In genomic region chr4:86520695-86521094, GRCm38 (mm10) we compare ENCODE assay signal across 30 mouse cellular contexts. TPM values are rescaled to one million over a fixed set of nuclear protein-coding genes. Genes with fewer than 3 reads are reported as not detected.
A peak's percentile ranks its signal among the peaks of the same experiment; 100 is the strongest.
DNase-seq lines count a peak whose midpoint lies in the region; ATAC-seq and TF ChIP-seq lines count a peak whose summit lies in the region.
"Had no signal": no experiment of that assay in that cellular context is flagged by ENCODE, and none has a peak within 500 bp of the region (broad histone marks: within the 10 kb centered on the region; RNA-seq: fewer than 3 reads in every experiment).

No protein-coding gene starts in this region.

- no peaks in the 10 kb centered on the region for H3K9me3 ChIP-seq in midbrain, embryonic 11.5 days (ENCODE audit: control insufficient read depth, low read length)
- H3K9me3 ChIP-seq in midbrain, embryonic 10.5 days (replicated peaks): no peaks in the 10 kb centered on the region
- H3K9me3 ChIP-seq in limb, embryonic 12.5 days: no peaks in the 10 kb centered on the region
- no peaks in the 10 kb centered on the region for H3K9me3 ChIP-seq in limb, embryonic 15.5 days
- H3K9me3 ChIP-seq: forebrain, embryonic 12.5 days; forebrain, embryonic 15.5 days; G1E; heart, embryonic 12.5 days; heart, embryonic 15.5 days; hindbrain, embryonic 10.5 days; hindbrain, embryonic 13.5 days had no signal

- no peaks in the 10 kb centered on the region for H3K36me3 ChIP-seq in midbrain, embryonic 11.5 days (ENCODE audit: control insufficient read depth, insufficient read depth, low read length)
- H3K36me3 ChIP-seq in midbrain, embryonic 10.5 days: no peaks in the 10 kb centered on the region
- no peaks in the 10 kb centered on the region for H3K36me3 ChIP-seq in limb, embryonic 12.5 days
- H3K36me3 ChIP-seq in limb, embryonic 15.5 days: no peaks in the 10 kb centered on the region
- H3K36me3 ChIP-seq: forebrain, embryonic 12.5 days; forebrain, embryonic 15.5 days; G1E; heart, embryonic 12.5 days; heart, embryonic 15.5 days; hindbrain, embryonic 10.5 days; hindbrain, embryonic 13.5 days had no signal

- H3K27ac ChIP-seq in midbrain, embryonic 11.5 days (ENCODE audit: low read depth, low read length): no peak overlapping the region
- no peak overlapping the region for H3K27ac ChIP-seq in midbrain, embryonic 10.5 days (replicated peaks)
- H3K27ac ChIP-seq in limb, embryonic 12.5 days: peak overlapping the region; percentile 82
- H3K27ac ChIP-seq in limb, embryonic 15.5 days: 0 out of 2 replicates have a peak overlapping the region, but pooled peaks have one; percentile 18
- H3K27ac ChIP-seq: forebrain, embryonic 12.5 days; forebrain, embryonic 15.5 days; heart, embryonic 15.5 days; hindbrain, embryonic 10.5 days; hindbrain, embryonic 13.5 days had no signal

- peak; percentile 28 for DNase-seq in midbrain, embryonic 11.5 days (ENCODE audit: low spot score, missing footprints)
- DNase-seq in midbrain, embryonic 10.5 days (ENCODE audit: low spot score): no peak
- DNase-seq in layer of hippocampus, adult 9-10 months (ENCODE audit: low spot score): no peak
- DNase-seq in lung, adult 2 months: no peak
- DNase-seq: adrenal gland, postnatal 10 days; adrenal gland, postnatal 36 days; B cell, adult 2 months; cerebellum, adult 11 months; cerebellum, adult 8-10 months; cerebellum, postnatal 10 days; cerebellum, postnatal 36 days; embryo, embryonic 11 days; gastrocnemius, postnatal 25 days; heart, adult 18-20 months; heart, postnatal 10 days; heart, postnatal 36 days had no signal

- H3K27me3 ChIP-seq in midbrain, embryonic 11.5 days (ENCODE audit: control insufficient read depth, insufficient read depth, low read length): no peaks in the 10 kb centered on the region
- no peaks in the 10 kb centered on the region for H3K27me3 ChIP-seq in midbrain, embryonic 10.5 days (ENCODE audit: low read depth, poor library complexity, severe bottlenecking)
- H3K27me3 ChIP-seq in limb, embryonic 12.5 days: no peaks in the 10 kb centered on the region; the same call in 1 of the 2 replicates
- no peaks in the 10 kb centered on the region for H3K27me3 ChIP-seq in limb, embryonic 15.5 days
- H3K27me3 ChIP-seq: CH12.LX; forebrain, embryonic 12.5 days; forebrain, embryonic 15.5 days; heart, embryonic 12.5 days; heart, embryonic 15.5 days; hindbrain, embryonic 13.5 days had no signal

- H3K9ac ChIP-seq in midbrain, embryonic 11.5 days (ENCODE audit: low read length): no peak overlapping the region
- H3K9ac ChIP-seq in limb, embryonic 12.5 days (replicated peaks): no peak overlapping the region
- H3K9ac ChIP-seq in limb, embryonic 15.5 days: no peak overlapping the region
- H3K9ac ChIP-seq: forebrain, embryonic 12.5 days; forebrain, embryonic 15.5 days; heart, embryonic 12.5 days; heart, embryonic 15.5 days; hindbrain, embryonic 13.5 days had no signal

- H3K4me3 ChIP-seq in midbrain, embryonic 11.5 days (ENCODE audit: low read depth, low read length): no peak overlapping the region
- H3K4me3 ChIP-seq in midbrain, embryonic 10.5 days: no peak overlapping the region
- H3K4me3 ChIP-seq in limb, embryonic 12.5 days (replicated peaks): no peak overlapping the region
- no peak overlapping the region for H3K4me3 ChIP-seq in limb, embryonic 15.5 days
- no peak overlapping the region for H3K4me3 ChIP-seq in lung, adult 2 months (replicated peaks; ENCODE audit: extremely low read depth, low read depth, low read length)
- H3K4me3 ChIP-seq: erythroblast, embryonic 14.5 days; forebrain, embryonic 12.5 days; forebrain, embryonic 15.5 days; heart, embryonic 12.5 days; heart, embryonic 15.5 days; hindbrain, embryonic 10.5 days; hindbrain, embryonic 13.5 days had no signal

- no peak for ATAC-seq in midbrain, embryonic 11.5 days (ENCODE audit: low FRiP score)
- ATAC-seq in limb, embryonic 12.5 days (ENCODE audit: insufficient number of reproducible peaks, insufficient read depth, low FRiP score, low TSS enrichment, low read depth): peak; percentile 23; the same call in 1 of the 2 replicates
- ATAC-seq in limb, embryonic 15.5 days (ENCODE audit: insufficient number of reproducible peaks, low FRiP score, low TSS enrichment, low read depth): no peak
- ATAC-seq: forebrain, embryonic 15.5 days; hindbrain, embryonic 16.5 days; Patski had no signal

- TF ChIP-seq POLR2A in lung, adult 2 months (IDR thresholded peaks at IDR 0.05; ENCODE audit: borderline replicate concordance, extremely low read depth, low read depth, low read length): no peak

- no peak overlapping the region for H3K4me2 ChIP-seq in midbrain, embryonic 11.5 days
- H3K4me2 ChIP-seq in limb, embryonic 12.5 days: no peak overlapping the region
- no peak overlapping the region for H3K4me2 ChIP-seq in limb, embryonic 15.5 days
- H3K4me2 ChIP-seq: forebrain, embryonic 12.5 days; forebrain, embryonic 15.5 days; heart, embryonic 12.5 days; heart, embryonic 15.5 days; hindbrain, embryonic 13.5 days had no signal

- WGBS in midbrain, embryonic 11.5 days: 93% methylated on average over 12 of the region's 12 CpGs
- 93% methylated on average over 12 of the region's 12 CpGs for WGBS in midbrain, embryonic 10.5 days
- 36% methylated on average over 12 of the region's 12 CpGs for WGBS in limb, embryonic 12.5 days
- WGBS in limb, embryonic 15.5 days: 32% methylated on average over 12 of the region's 12 CpGs
- WGBS in lung, adult 2 months: 88% methylated on average over 12 of the region's 12 CpGs

- TF ChIP-seq CTCF in lung, adult 2 months (IDR thresholded peaks at IDR 0.05; ENCODE audit: insufficient read depth, low read length): no peak

- H3K4me1 ChIP-seq in midbrain, embryonic 11.5 days (ENCODE audit: control insufficient read depth, insufficient read depth, low read length): no peaks in the 10 kb centered on the region
- H3K4me1 ChIP-seq in midbrain, embryonic 10.5 days: no peaks in the 10 kb centered on the region
- peaks cover 46% of the 10 kb centered on the region for H3K4me1 ChIP-seq in limb, embryonic 12.5 days (replicated peaks)
- peaks cover 24% of the 10 kb centered on the region for H3K4me1 ChIP-seq in limb, embryonic 15.5 days
- no peaks in the 10 kb centered on the region for H3K4me1 ChIP-seq in lung, adult 2 months (ENCODE audit: control insufficient read depth, insufficient read depth, low read length)
- H3K4me1 ChIP-seq: forebrain, embryonic 12.5 days; forebrain, embryonic 15.5 days; heart, embryonic 12.5 days; heart, embryonic 15.5 days; hindbrain, embryonic 10.5 days; hindbrain, embryonic 13.5 days had no signal

RNA-seq across cellular contexts. Expression of gene Saxo1, which starts 37.4 kb away (rescaled TPM):
- not detected in 2 replicates for polyA plus RNA-seq in midbrain, embryonic 11.5 days (2014; fragmentation: Nextera tagmentation; extraction: Ambion mirVana)
- polyA plus RNA-seq in midbrain, embryonic 10.5 days (2016; fragmentation: Nextera tagmentation; extraction: Ambion mirVana): not detected in 2 replicates
- 0.15 and 0.28 TPM in 2 replicates for polyA plus RNA-seq in limb, embryonic 12.5 days (2016; fragmentation: Nextera tagmentation; extraction: Ambion mirVana)
- polyA plus RNA-seq in limb, embryonic 15.5 days (2015; fragmentation: Nextera tagmentation; extraction: Ambion mirVana): 0.17 and 0.65 TPM in 2 replicates
- polyA plus RNA-seq in lung, adult 2 months (2012; rRNA removed): not detected in 2 replicates
- polyA plus RNA-seq: embryonic facial prominence, embryonic 11.5 days; erythroblast, embryonic 14.5 days; forebrain, embryonic 12.5 days; forebrain, embryonic 15.5 days; G1E; heart, embryonic 12.5 days; hindbrain, embryonic 10.5 days; hindbrain, embryonic 13.5 days; hindbrain, embryonic 16.5 days; Patski had no signal

RNA-seq across cellular contexts. Expression of gene Rraga, which starts 54.8 kb away (rescaled TPM):
- polyA plus RNA-seq in midbrain, embryonic 11.5 days (2014; fragmentation: Nextera tagmentation; extraction: Ambion mirVana): 129 and 136 TPM in 2 replicates
- 62.5 and 81.1 TPM in 2 replicates for polyA plus RNA-seq in midbrain, embryonic 10.5 days (2016; fragmentation: Nextera tagmentation; extraction: Ambion mirVana)
- polyA plus RNA-seq in limb, embryonic 12.5 days (2016; fragmentation: Nextera tagmentation; extraction: Ambion mirVana): 66.2 and 70.8 TPM in 2 replicates
- polyA plus RNA-seq in limb, embryonic 15.5 days (2015; fragmentation: Nextera tagmentation; extraction: Ambion mirVana): 75.4 and 95.2 TPM in 2 replicates
- polyA plus RNA-seq in lung, adult 2 months (2012; rRNA removed): 42.0 and 43.9 TPM in 2 replicates

Comparison
In these comparisons a context has a peak if more than half of its experiments do, and no peak if none do; other contexts are left out.
1. H3K27ac ChIP-seq: peak in limb, embryonic 12.5 days (single experiment) and limb, embryonic 15.5 days (single experiment); none in midbrain, embryonic 11.5 days (single experiment) and midbrain, embryonic 10.5 days (single experiment).